Mouse (Mus musculus) lung, postnatal 0 days (tissue): ENCODE measurements around the gene Grin2b.

ENCODE experiments used
- CTCF ChIP-seq: IDR thresholded peaks from 2 replicates; pipeline ENCODE4 v1.5.1; 2016; ENCODE audit warnings: antibody characterized with exemption, mild to moderate bottlenecking
- EP300 ChIP-seq: IDR thresholded peaks from 2 replicates; pipeline ENCODE4 v1.6.1; 2016; ENCODE audit warnings: antibody characterized with exemption, mild to moderate bottlenecking, control low read depth

- TF ChIP-seq CTCF (no peak), EP300 (no peak)
These were observed 439.0 kb downstream of the Grin2b start for GRCm38 (mm10) chr6:135734227-135734732.
